Mouse (Mus musculus) naive thymus-derived CD4-positive, alpha-beta T cell, adult 5 months (primary cell): Measurements from ENCODE around the gene Nr1i3. TPM values are rescaled to one million over a fixed set of nuclear protein-coding genes. Genes with fewer than 3 reads are reported as not detected.

Source experiments
- polyA plus RNA-seq: library from polyadenylated mRNA; unstranded; fragments of 100-300 nt; shearing (Covaris generic); gene quantifications from one replicate; pipeline ENCODE4 v1.2.1, GENCODE M21; 2017

The Nr1i3 gene
- 0.37 TPM for polyA plus RNA-seq

DNA sequence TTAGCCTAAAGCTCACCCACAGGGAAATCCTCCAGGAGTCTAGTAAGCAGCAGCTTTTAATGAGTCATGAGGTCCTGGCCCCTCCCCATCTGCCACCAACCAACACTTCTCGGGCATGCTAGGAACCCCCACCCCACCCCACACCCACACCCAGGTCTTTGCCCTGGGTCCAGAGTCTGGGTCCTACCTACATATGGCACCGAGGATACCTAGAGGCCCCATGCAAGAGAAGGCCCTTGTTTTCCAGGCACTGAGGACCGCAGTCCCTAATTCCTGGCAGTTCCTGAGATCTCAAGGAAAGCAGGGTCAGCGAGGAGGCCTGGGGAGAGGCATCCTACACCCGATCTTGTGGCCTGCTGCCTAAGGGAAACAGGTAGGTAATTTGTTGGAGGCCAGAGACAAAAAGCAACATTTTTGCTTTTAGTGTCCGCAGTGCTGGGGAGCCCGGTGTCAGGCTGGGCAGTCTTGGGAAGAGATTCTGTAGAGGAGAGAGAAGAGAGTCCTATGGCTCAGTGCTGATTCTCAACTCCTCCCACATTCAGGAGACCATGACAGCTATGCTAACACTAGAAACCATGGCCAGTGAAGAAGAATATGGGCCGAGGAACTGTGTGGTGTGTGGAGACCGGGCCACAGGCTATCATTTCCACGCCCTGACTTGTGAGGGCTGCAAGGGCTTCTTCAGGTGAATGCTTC lies at the start of gene Nr1i3:
Gene Nr1i3, plus strand, starts transcription at position 170 of the 696 bp plus-strand sequence.

GRCm38 (mm10) chr1:171195887-171196397 lies 17.8 kb upstream of the Nr1i3 start, which contains the start of gene Pcp4l1:
TSS of gene Pcp4l1 (minus strand) at chr1:171196268.

DNA sequence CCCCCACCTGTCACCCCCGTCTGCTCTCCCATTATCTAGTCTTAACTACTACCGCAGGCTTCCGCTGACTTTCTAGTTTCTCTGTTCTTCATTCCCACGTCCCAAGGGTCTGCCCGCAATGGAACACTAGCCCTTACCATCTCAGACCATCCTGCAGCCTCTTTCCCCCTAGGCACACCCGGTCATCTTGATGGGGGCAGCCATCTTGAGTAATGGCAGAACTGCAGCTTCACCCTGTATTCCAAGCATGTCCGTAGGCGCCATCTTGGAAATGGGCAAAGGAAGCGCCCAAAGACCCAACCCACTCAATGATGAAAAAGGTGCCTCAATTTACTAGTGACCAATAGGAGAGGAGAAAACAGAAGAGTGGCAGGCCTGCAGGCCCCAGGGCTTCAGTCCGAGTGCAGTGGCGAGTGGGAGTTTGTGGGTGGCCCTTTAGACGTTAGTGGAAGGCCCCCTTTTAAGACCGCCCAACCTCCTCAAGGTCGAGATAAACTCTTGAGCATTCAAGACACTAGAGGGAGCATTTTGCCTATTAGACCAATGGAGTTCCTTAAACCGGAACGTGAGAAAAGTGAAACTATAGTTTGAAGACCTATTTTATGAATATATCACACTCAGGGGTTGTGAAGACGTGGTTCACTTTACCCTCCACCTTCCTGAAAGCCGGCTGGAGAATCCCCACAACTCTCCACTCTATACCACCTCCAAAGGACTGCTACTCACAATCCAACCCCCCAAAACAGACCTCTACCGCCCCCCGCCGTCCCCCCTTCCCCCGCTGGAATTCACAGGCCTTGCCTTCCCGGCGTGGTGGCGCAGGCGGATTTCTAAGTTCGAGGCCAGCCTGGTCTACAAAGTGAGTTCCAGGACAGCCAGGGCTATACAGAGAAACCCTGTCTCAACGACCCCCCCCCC lies 8.7 kb downstream of the Nr1i3 start, which contains the start of gene Tomm40l:
Gene Tomm40l, minus strand, starts transcription at position 277 of the 918 bp plus-strand sequence.

DNA sequence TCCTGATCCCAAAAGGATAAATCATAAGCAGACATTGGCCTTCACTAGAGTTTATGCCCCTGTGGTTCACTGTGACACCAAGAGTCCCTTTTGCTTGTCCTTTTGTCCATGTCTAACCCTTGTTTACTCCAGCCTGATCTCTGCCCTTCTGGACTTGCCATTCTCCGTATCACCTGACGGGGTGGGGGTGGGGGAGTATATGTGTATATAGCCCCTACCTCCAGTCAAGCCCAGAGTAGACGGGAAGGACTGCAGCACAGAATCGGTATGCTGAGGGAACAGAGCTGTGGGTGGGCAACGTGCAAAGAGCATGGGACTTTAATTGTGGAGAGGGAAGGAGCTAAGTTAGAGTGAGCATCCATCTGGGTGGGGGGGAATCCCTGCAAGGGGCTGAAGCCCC lies 11.1 kb downstream of the Nr1i3 start, which contains the start of gene Apoa2:
Gene Apoa2, plus strand, starts transcription at position 198 of the 400 bp plus-strand sequence.

GRCm38 (mm10) chr1:171234126-171234525 lies 20.4 kb downstream of the Nr1i3 start, which contains the start of gene Fcer1g:
TSS of gene Fcer1g (minus strand) at chr1:171234365.

GRCm38 (mm10) chr1:171249913-171250600 lies 36.3 kb downstream of the Nr1i3 start, which contains the start of gene Adamts4:
TSS of gene Adamts4 (plus strand) at chr1:171250421.

DNA sequence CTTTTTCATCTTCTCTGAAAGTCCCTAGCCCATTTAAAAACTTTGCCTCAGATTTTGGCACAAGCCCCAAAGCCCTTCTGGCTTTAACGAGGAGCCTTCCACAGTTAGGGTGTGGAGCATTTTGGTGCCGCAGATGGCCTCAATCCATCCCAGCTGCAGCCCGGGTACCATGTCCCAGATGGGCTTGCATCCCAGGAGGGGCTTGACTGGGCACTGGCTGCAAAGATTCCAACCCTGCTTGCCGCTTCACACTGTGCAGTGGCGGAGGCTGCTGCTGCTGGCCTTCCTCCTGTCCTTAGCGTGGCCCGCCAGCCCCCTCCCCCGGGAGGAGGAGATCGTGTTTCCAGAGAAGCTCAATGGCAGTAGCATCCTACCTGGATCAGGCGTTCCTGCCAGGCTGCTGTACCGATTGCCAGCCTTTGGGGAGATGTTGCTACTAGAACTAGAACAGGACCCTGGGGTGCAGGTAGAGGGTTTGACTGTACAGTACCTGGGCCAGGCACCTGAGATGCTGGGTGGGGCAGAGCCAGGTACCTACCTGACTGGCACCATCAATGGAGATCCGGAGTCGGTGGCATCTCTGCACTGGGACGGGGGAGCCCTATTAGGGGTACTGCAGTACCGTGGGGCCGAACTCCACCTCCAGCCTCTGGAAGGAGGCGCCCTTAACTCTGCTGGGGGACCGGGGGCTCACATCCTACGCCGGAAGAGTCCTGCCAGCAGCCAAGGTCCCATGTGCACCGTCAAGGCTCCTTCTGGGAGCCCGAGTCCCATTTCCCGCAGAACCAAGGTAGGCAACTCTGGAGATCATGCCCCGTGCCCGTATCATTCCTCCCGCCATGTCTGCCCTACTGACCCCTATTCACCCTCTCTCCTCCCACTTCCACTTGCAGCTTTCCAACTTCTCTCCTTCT lies 37.2 kb downstream of the Nr1i3 start, which contains the start of gene Ndufs2:
Gene Ndufs2, minus strand, starts transcription at position 709 of the 914 bp plus-strand sequence.

DNA sequence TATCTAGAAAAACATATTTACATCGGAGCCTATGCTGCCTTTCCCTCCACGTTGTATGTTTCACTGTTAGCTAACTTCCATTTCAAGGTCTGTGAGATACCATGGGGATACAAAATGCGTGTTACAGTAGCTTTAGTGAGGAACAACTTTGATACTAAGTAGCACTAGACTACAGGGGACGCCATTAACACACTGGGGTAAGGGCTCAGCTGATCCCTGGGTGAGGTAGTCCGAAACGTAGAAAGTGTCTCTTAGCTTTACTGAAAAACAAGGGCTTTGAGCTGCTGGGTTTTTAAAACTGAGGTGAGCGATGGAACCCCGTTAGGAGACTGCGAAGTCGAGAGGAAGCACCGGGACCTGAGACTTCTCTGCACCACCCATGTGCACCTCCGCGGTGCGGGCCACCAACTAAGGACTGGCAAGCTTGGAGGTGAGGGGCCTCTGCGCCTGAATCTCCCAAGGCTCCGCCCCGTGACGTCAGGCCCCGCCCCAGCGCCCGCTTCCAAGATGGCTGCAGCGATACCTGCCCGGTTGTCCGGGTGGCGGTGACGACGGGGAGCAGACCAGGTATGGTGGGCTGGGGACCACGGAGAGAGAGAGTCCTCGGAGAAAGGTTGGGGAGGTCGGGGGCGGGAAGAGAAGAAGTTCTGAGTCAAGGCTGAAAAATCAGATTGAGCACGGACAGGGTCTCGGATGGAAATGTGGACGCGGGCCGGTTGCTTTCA lies 56.2 kb downstream of the Nr1i3 start, which contains the start of gene B4galt3:
Gene B4galt3, plus strand, starts transcription at position 481 of the 725 bp plus-strand sequence.

Other genes starting within 250 kb of the Nr1i3 start
- gene Fcgr2b, start 237.4 kb upstream of the Nr1i3 start, polyA plus RNA-seq, result not detected
- gene Fcgr4, start 195.1 kb upstream of the Nr1i3 start, polyA plus RNA-seq, result not detected
- 1.3 TPM for gene Fcgr3, start 149.0 kb upstream of the Nr1i3 start, polyA plus RNA-seq
- not detected for gene Cfap126, start 100.1 kb upstream of the Nr1i3 start, polyA plus RNA-seq
- 119 TPM for gene Sdhc, start 63.4 kb upstream of the Nr1i3 start, polyA plus RNA-seq
- not detected for gene Mpz, start 63.3 kb upstream of the Nr1i3 start, polyA plus RNA-seq
- gene Pcp4l1, start 17.7 kb upstream of the Nr1i3 start, polyA plus RNA-seq, result not detected
- gene Tomm40l, start 8.5 kb downstream of the Nr1i3 start, polyA plus RNA-seq, result 17.5 TPM
- not detected for gene Apoa2, start 11.1 kb downstream of the Nr1i3 start, polyA plus RNA-seq
- not detected for gene Fcer1g, start 20.4 kb downstream of the Nr1i3 start, polyA plus RNA-seq
- gene Adamts4, start 36.5 kb downstream of the Nr1i3 start, polyA plus RNA-seq, result 0.12 TPM
- gene Ndufs2, start 37.4 kb downstream of the Nr1i3 start, polyA plus RNA-seq, result 124 TPM
- gene B4galt3, start 56.4 kb downstream of the Nr1i3 start, polyA plus RNA-seq, result 51.8 TPM
- 62.3 TPM for gene Ppox, start 67.2 kb downstream of the Nr1i3 start, polyA plus RNA-seq
- 57.4 TPM for gene Usp21, start 74.0 kb downstream of the Nr1i3 start, polyA plus RNA-seq
- 50.7 TPM for gene Ufc1, start 81.1 kb downstream of the Nr1i3 start, polyA plus RNA-seq
- gene Dedd, start 115.2 kb downstream of the Nr1i3 start, polyA plus RNA-seq, result 32.6 TPM
- gene Nit1, start 131.7 kb downstream of the Nr1i3 start, polyA plus RNA-seq, result 39.4 TPM
- gene Pfdn2, start 131.7 kb downstream of the Nr1i3 start, polyA plus RNA-seq, result 112 TPM
- gene Klhdc9, start 146.8 kb downstream of the Nr1i3 start, polyA plus RNA-seq, result not detected
- 0.10 TPM for gene Nectin4, start 156.1 kb downstream of the Nr1i3 start, polyA plus RNA-seq
- 159 TPM for gene Arhgap30, start 175.0 kb downstream of the Nr1i3 start, polyA plus RNA-seq
- gene Usf1, start 197.3 kb downstream of the Nr1i3 start, polyA plus RNA-seq, result 73.6 TPM
- 3.6 TPM for gene Tstd1, start 204.9 kb downstream of the Nr1i3 start, polyA plus RNA-seq
- gene F11r, start 223.6 kb downstream of the Nr1i3 start, polyA plus RNA-seq, result 0.19 TPM